Mouse (Mus musculus) c-Kit-positive CD71-positive TER-119-positive erythroid progenitor cells, embryonic 14.5 days (primary cell): ENCODE data around the gene Olfr1408.

Experiments used
- DNase-seq: peaks from one replicate; pipeline ENCODE4 v3.0.0-alpha.2; 2013; ENCODE audit warnings: low spot score

Gene Olfr1408

DNA sequence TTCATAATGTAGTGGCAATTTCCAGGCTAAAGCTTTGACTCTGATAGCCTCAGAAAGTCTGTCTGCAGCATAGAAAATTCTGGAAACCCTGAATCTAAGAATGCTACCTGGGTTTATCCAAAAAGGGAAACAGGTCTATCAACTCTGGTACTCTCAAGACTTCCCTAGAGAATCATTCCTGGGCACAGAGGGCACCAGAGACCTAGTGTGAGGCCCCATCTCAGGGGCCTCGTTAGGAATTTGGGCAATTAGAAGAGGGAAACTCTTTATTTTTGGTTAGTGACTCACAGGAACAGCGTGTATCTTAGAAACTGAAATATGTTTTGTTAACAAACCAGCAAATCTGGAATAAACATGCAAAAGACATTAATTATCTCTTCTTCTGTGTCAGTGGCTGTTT, at the start of gene Olfr1408:
Gene Olfr1408, minus strand, starts transcription at position 101 of the 400 bp plus-strand sequence.
- no peak for DNase-seq

DNA sequence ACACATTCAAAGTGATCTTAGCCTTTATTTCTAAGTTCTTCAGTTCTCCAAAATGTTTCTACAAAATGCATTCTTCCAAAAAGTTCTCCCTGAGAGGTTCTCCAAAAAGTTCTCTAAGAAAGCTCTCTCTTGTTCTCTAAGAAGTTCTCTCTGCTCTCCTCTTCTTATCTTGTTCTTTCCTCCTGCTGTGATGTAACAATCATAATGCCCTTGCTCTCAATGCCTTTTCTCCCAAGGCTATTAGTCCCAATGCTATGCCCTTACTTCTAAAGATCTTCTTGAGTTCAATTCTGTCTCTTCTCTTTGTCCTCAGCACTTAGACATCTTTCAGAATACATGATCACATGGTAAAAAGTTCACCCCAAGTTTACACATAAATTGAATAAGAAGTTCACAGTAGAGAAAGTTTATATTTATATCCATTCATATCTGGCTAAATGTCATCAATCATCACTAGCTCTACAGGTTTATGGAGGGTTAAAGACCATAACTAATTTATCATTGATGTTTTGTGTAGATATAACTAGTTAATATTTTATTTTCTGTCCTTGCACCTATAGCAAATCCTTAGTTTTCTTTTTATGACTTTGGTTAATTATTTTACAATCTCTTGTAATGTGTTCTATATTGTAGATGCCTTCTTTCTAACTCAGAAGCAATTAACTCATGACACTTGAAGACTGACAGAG, 37.1 kb upstream of the Olfr1408 start:
- no peak for DNase-seq
